Mouse (Mus musculus): ENCODE measurements at regions not wholly inside any gene's neighbourhood (a gene's known extent, or its start where the extent isn't known, plus 50 kb on each side); places are given as distances from the start of the nearest gene placed in this dataset.

DNA sequence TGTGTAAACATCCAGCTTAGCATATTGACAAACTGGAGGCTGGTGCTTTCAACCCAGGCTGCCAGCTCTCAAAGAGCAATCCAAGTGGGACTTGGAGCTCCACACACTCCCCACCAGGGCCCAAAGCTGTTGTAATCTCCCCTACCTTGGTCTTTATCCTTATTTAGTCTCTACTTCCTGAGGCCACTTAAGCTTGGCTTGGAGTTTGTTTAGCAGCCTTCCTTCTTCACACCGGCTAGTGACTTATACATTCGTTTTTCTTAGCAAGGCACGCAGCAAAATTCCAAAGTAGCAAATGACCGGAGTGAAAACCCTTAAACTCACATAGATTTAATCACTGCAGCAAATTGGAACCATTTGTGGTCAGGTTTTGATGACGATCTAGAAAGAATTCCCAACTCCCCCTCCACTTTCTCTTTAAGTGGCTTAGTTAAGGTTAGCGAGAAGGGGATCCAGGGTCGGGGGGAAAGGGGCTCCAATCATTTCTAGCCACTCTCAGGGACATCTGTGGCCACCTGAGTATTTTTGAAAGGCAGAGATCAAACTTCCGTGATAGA is 124.2 kb upstream of the Irx3 start:
- TF ChIP-seq CTCF (conservative IDR thresholded peaks at IDR 0.05; ENCODE audit: low read length) (no peak), NANOG (IDR thresholded peaks at IDR 0.05; ENCODE audit: borderline replicate concordance, low read length) (no peak), POU5F1 (IDR thresholded peaks at IDR 0.05; ENCODE audit: borderline replicate concordance, low read length) (no peak)

Data from E14TG2a.4 (cell line).